Mouse (Mus musculus): Measurements from ENCODE around the gene Susd6. TPM values are rescaled to one million over a fixed set of nuclear protein-coding genes. Genes with fewer than 3 reads are reported as not detected.

The Susd6 gene
- polyA plus RNA-seq, 1 experiment from 2014 or later: 23.3 TPM

GRCm38 (mm10) chr12:80800156-80800555 is 9.8 kb downstream of the Susd6 start:
- DNase-seq (ENCODE audit: low spot score) (no peak), ATAC-seq (ENCODE audit: insufficient read depth, low FRiP score, low TSS enrichment) (no peak)
- Histone ChIP-seq H3K9me3 (ENCODE audit: control insufficient read depth, low read length) (no peaks in the 10 kb centered on the region), H3K27me3 (ENCODE audit: control insufficient read depth, insufficient read depth, low read length) (no peaks in the 10 kb centered on the region), H3K9ac (ENCODE audit: low read length) (no peak overlapping the region), H3K27ac (ENCODE audit: low read depth, low read length) (no peak overlapping the region), H3K4me2 (ENCODE audit: low read depth) (no peak overlapping the region), H3K4me3 (ENCODE audit: low read depth, low read length) (no peak overlapping the region), H3K36me3 (ENCODE audit: control insufficient read depth, insufficient read depth, low read length) (no peaks in the 10 kb centered on the region), H3K4me1 (ENCODE audit: control insufficient read depth, insufficient read depth, low read length) (no peaks in the 10 kb centered on the region)
- WGBS: 93% methylated on average over 3 of the region's 3 CpGs

- H3K4me2 ChIP-seq (ENCODE audit: low read depth): no peak overlapping the region
- no peaks in the 10 kb centered on the region for H3K9me3 ChIP-seq (ENCODE audit: control insufficient read depth, low read length)
- no peaks in the 10 kb centered on the region for H3K36me3 ChIP-seq (ENCODE audit: control insufficient read depth, insufficient read depth, low read length)
- no peaks in the 10 kb centered on the region for H3K27me3 ChIP-seq (ENCODE audit: control insufficient read depth, insufficient read depth, low read length)
- no peak overlapping the region for H3K4me3 ChIP-seq (ENCODE audit: low read depth, low read length)
- ATAC-seq (ENCODE audit: insufficient read depth, low FRiP score, low TSS enrichment): no peak
- WGBS: 100% methylated on average over 1 of the region's 1 CpGs
- H3K9ac ChIP-seq (ENCODE audit: low read length): no peak overlapping the region
- H3K4me1 ChIP-seq (ENCODE audit: control insufficient read depth, insufficient read depth, low read length): peaks cover 3% of the 10 kb centered on the region; the same call in 1 of the 2 replicates
- DNase-seq (ENCODE audit: low spot score): no peak
- H3K27ac ChIP-seq (ENCODE audit: low read depth, low read length): no peak overlapping the region
Measured at GRCm38 (mm10) chr12:80801443-80801842, 11.1 kb downstream of the Susd6 start.

- Histone ChIP-seq H3K4me1 (ENCODE audit: control insufficient read depth, insufficient read depth, low read length) (peaks cover 16% of the 10 kb centered on the region), H3K9me3 (ENCODE audit: control insufficient read depth, low read length) (no peaks in the 10 kb centered on the region), H3K27me3 (ENCODE audit: control insufficient read depth, insufficient read depth, low read length) (no peaks in the 10 kb centered on the region), H3K4me3 (ENCODE audit: low read depth, low read length) (no peak overlapping the region), H3K27ac (ENCODE audit: low read depth, low read length) (no peak overlapping the region), H3K9ac (ENCODE audit: low read length) (no peak overlapping the region), H3K36me3 (ENCODE audit: control insufficient read depth, insufficient read depth, low read length) (no peaks in the 10 kb centered on the region), H3K4me2 (ENCODE audit: low read depth) (no peak overlapping the region)
- 75% methylated on average over 3 of the region's 3 CpGs for whole genome bisulfite sequencing
- DNase-seq (ENCODE audit: low spot score): no peak
- no peak for ATAC-seq (ENCODE audit: insufficient read depth, low FRiP score, low TSS enrichment)
Measured at GRCm38 (mm10) chr12:80803924-80804323, 13.6 kb downstream of the Susd6 start.

GRCm38 (mm10) chr12:80804861-80805428 is 14.6 kb downstream of the Susd6 start:
- WGBS: 85% methylated on average over 6 of the region's 6 CpGs

GRCm38 (mm10) chr12:80807451-80808085 is 17.3 kb downstream of the Susd6 start:
- DNase-seq (ENCODE audit: low spot score) (peak; percentile 35), ATAC-seq (ENCODE audit: insufficient read depth, low FRiP score, low TSS enrichment) (peak; percentile 72)
- H3K27ac ChIP-seq (ENCODE audit: low read depth, low read length): peak overlapping the region; percentile 36; the same call in 1 of the 2 replicates
- H3K4me1 ChIP-seq (ENCODE audit: control insufficient read depth, insufficient read depth, low read length): peaks cover 20% of the 10 kb centered on the region
- 5% methylated on average over 2 of the region's 2 CpGs for WGBS
- no peaks in the 10 kb centered on the region for H3K27me3 ChIP-seq (ENCODE audit: control insufficient read depth, insufficient read depth, low read length)
- no peak overlapping the region for H3K4me2 ChIP-seq (ENCODE audit: low read depth)
- no peaks in the 10 kb centered on the region for H3K9me3 ChIP-seq (ENCODE audit: control insufficient read depth, low read length)
- H3K36me3 ChIP-seq (ENCODE audit: control insufficient read depth, insufficient read depth, low read length): no peaks in the 10 kb centered on the region
- no peak overlapping the region for H3K4me3 ChIP-seq (ENCODE audit: low read depth, low read length)
- no peak overlapping the region for H3K9ac ChIP-seq (ENCODE audit: low read length)

More at GRCm38 (mm10) chr12:80804861-80805428, 14.6 kb downstream of the Susd6 start:
- DNase-seq (ENCODE audit: low spot score): no peak
- peaks cover 16% of the 10 kb centered on the region for H3K4me1 ChIP-seq (ENCODE audit: control insufficient read depth, insufficient read depth, low read length)
- H3K4me3 ChIP-seq (ENCODE audit: low read depth, low read length): no peak overlapping the region
- no peak overlapping the region for H3K27ac ChIP-seq (ENCODE audit: low read depth, low read length)
- no peaks in the 10 kb centered on the region for H3K27me3 ChIP-seq (ENCODE audit: control insufficient read depth, insufficient read depth, low read length)
- H3K9me3 ChIP-seq (ENCODE audit: control insufficient read depth, low read length): no peaks in the 10 kb centered on the region
- ATAC-seq (ENCODE audit: insufficient read depth, low FRiP score, low TSS enrichment): no peak
- H3K36me3 ChIP-seq (ENCODE audit: control insufficient read depth, insufficient read depth, low read length): no peaks in the 10 kb centered on the region
- H3K4me2 ChIP-seq (ENCODE audit: low read depth): no peak overlapping the region
- no peak overlapping the region for H3K9ac ChIP-seq (ENCODE audit: low read length)

GRCm38 (mm10) chr12:80810005-80810404 is 19.7 kb downstream of the Susd6 start:
- Histone ChIP-seq H3K27ac (ENCODE audit: low read depth, low read length) (no peak overlapping the region), H3K4me2 (ENCODE audit: low read depth) (no peak overlapping the region), H3K36me3 (ENCODE audit: control insufficient read depth, insufficient read depth, low read length) (no peaks in the 10 kb centered on the region), H3K9me3 (ENCODE audit: control insufficient read depth, low read length) (no peaks in the 10 kb centered on the region), H3K4me3 (ENCODE audit: low read depth, low read length) (no peak overlapping the region), H3K4me1 (ENCODE audit: control insufficient read depth, insufficient read depth, low read length) (peaks cover 20% of the 10 kb centered on the region), H3K9ac (ENCODE audit: low read length) (no peak overlapping the region), H3K27me3 (ENCODE audit: control insufficient read depth, insufficient read depth, low read length) (no peaks in the 10 kb centered on the region)
- DNase-seq (ENCODE audit: low spot score) (no peak), ATAC-seq (ENCODE audit: insufficient read depth, low FRiP score, low TSS enrichment) (no peak)
- 88% methylated on average over 2 of the region's 2 CpGs for WGBS

GRCm38 (mm10) chr12:80811646-80812509 is 21.6 kb downstream of the Susd6 start:
- H3K4me1 ChIP-seq (ENCODE audit: control insufficient read depth, insufficient read depth, low read length): peaks cover 24% of the 10 kb centered on the region
- peak; percentile 15 for DNase-seq (ENCODE audit: low spot score)
- H3K27me3 ChIP-seq (ENCODE audit: control insufficient read depth, insufficient read depth, low read length): no peaks in the 10 kb centered on the region
- H3K4me2 ChIP-seq (ENCODE audit: low read depth): no peak overlapping the region
- H3K36me3 ChIP-seq (ENCODE audit: control insufficient read depth, insufficient read depth, low read length): no peaks in the 10 kb centered on the region
- H3K27ac ChIP-seq (ENCODE audit: low read depth, low read length): no peak overlapping the region
- H3K9ac ChIP-seq (ENCODE audit: low read length): no peak overlapping the region
- no peak for ATAC-seq (ENCODE audit: insufficient read depth, low FRiP score, low TSS enrichment)
- WGBS: 60% methylated on average over 6 of the region's 6 CpGs
- no peaks in the 10 kb centered on the region for H3K9me3 ChIP-seq (ENCODE audit: control insufficient read depth, low read length)
- H3K4me3 ChIP-seq (ENCODE audit: low read depth, low read length): no peak overlapping the region

- WGBS: 74% methylated on average over 1 of the region's 1 CpGs
Measured at GRCm38 (mm10) chr12:80812510-80812820, 22.2 kb downstream of the Susd6 start.

More at GRCm38 (mm10) chr12:80812510-80812820, 22.2 kb downstream of the Susd6 start:
- ATAC-seq (ENCODE audit: insufficient read depth, low FRiP score, low TSS enrichment): no peak
- Histone ChIP-seq H3K27ac (ENCODE audit: low read depth, low read length) (peak overlapping the region; percentile 34; the same call in 1 of the 2 replicates), H3K36me3 (ENCODE audit: control insufficient read depth, insufficient read depth, low read length) (no peaks in the 10 kb centered on the region), H3K9me3 (ENCODE audit: control insufficient read depth, low read length) (no peaks in the 10 kb centered on the region), H3K9ac (ENCODE audit: low read length) (no peak overlapping the region), H3K4me2 (ENCODE audit: low read depth) (no peak overlapping the region), H3K4me1 (ENCODE audit: control insufficient read depth, insufficient read depth, low read length) (peaks cover 18% of the 10 kb centered on the region), H3K27me3 (ENCODE audit: control insufficient read depth, insufficient read depth, low read length) (no peaks in the 10 kb centered on the region), H3K4me3 (ENCODE audit: low read depth, low read length) (no peak overlapping the region)
- no peak for DNase-seq (ENCODE audit: low spot score)

All from neural tube, embryonic 11.5 days (tissue).